Mouse (Mus musculus) liver, adult 2 months (tissue): Measurements from ENCODE around the gene 4930469K13Rik. TPM values are rescaled to one million over a fixed set of nuclear protein-coding genes. Genes with fewer than 3 reads are reported as not detected.
A peak's percentile ranks its signal among the peaks of the same experiment; 100 is the strongest.

Experiments
- DNase-seq: peaks from one replicate; pipeline ENCODE4 v3.0.0-alpha.2; 2011; ENCODE audit warnings: low read depth, low spot score; ENCODE audit errors: extremely low read depth
- H3K27ac ChIP-seq: fragments of 200-500 bp; replicated peaks from 2 replicates; pipeline ENCODE4 v1.5.1; 2012; ENCODE audit warnings: low read depth, mild to moderate bottlenecking, control low read depth, inconsistent platforms, low read length; ENCODE audit not compliant: insufficient read depth
- H3K27me3 ChIP-seq: fragments of 200-500 bp; 2 replicates; pipeline ENCODE4 v1.6.1; 2012; ENCODE audit warnings: mild to moderate bottlenecking, moderate library complexity, low read length, inconsistent platforms; ENCODE audit not compliant: control insufficient read depth, insufficient read depth
- H3K36me3 ChIP-seq: fragments of 200-500 bp; 2 replicates; pipeline ENCODE4 v1.6.1; 2012; ENCODE audit warnings: low read length, inconsistent platforms; ENCODE audit not compliant: control insufficient read depth, insufficient read depth
- H3K4me1 ChIP-seq: fragments of 200-500 bp; 2 replicates; pipeline ENCODE4 v1.6.1; 2011; ENCODE audit warnings: low read length; ENCODE audit not compliant: control insufficient read depth, insufficient read depth
- H3K4me3 ChIP-seq: fragments of 200-500 bp; 2 replicates; pipeline ENCODE4 v1.5.1; 2011; ENCODE audit warnings: low read depth, mild to moderate bottlenecking, control low read depth, low read length, moderate library complexity; ENCODE audit not compliant: insufficient read depth
- H3K79me2 ChIP-seq: fragments of 200-500 bp; 2 replicates; pipeline ENCODE4 v1.6.1; 2012; ENCODE audit warnings: inconsistent platforms, mild to moderate bottlenecking, low read length, moderate library complexity; ENCODE audit not compliant: control insufficient read depth, insufficient read depth
- H3K9ac ChIP-seq: fragments of 200-500 bp; 2 replicates; pipeline ENCODE4 v1.6.1; 2012; ENCODE audit warnings: low read depth, mild to moderate bottlenecking, control low read depth, inconsistent platforms, low read length
- CTCF ChIP-seq: fragments of 200-500 bp; IDR thresholded peaks from 2 replicates; pipeline ENCODE4 v1.5.1; 2011; ENCODE audit warnings: low read depth, low read length, control low read depth
- POLR2A ChIP-seq: fragments of 200-500 bp; IDR thresholded peaks from 2 replicates; pipeline ENCODE4 v1.6.1; 2011; ENCODE audit warnings: low read length, control low read depth; ENCODE audit not compliant: insufficient read depth; ENCODE audit errors: extremely low read depth
- WGBS: fragments of 180-500 bp; shearing (Covaris S2); methylation state at CpG from one replicate; pipeline ENCODE4 v1.1.7; 2018; 5-methylcytosine and 5-hydroxymethylcytosine counted together
- polyA plus RNA-seq: library from polyadenylated mRNA; depleted of rRNA; stranded (reverse); fragments of >200 nt; gene quantifications from 2 replicates; pipeline ENCODE4 v1.2.3, GENCODE M21; 2012
- total RNA-seq: library from RNA; depleted of rRNA; stranded (reverse); fragments of >200 nt; gene quantifications from 2 replicates; pipeline ENCODE4 v1.2.3, GENCODE M21; 2014

Gene 4930469K13Rik
- total and polyA plus RNA-seq, 2 experiments: not detected

DNA sequence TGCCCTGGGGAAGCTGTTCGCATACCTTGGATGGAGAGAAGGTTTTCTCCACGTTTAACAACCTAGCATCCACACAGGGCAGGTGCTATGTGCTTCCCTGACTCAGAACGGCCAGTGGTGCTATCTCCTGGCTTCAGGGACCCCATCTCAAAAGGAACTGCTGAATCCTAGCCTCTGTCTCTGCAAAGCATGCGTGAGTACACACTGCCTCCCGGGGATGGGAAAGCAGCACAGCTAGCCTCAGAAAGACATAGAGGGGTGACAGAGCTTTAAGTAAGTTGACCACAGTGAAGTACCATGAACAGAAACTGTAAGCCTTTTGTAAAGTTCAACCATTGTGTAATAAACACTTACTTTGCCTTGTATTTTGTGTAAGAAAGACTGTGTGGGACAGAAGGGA is 104.9 kb downstream of the 4930469K13Rik start:
- WGBS: 33% methylated on average over 5 of the region's 5 CpGs
- no peak for TF ChIP-seq POLR2A
- no peak for TF ChIP-seq CTCF
- no peak overlapping the region for H3K9ac ChIP-seq
- no peak overlapping the region for H3K4me3 ChIP-seq
- H3K36me3 ChIP-seq: no peaks in the 10 kb centered on the region
- H3K27me3 ChIP-seq: no peaks in the 10 kb centered on the region
- no peak overlapping the region for H3K27ac ChIP-seq
- no peak for DNase-seq
- no peaks in the 10 kb centered on the region for H3K4me1 ChIP-seq
- no peaks in the 10 kb centered on the region for H3K79me2 ChIP-seq

DNA sequence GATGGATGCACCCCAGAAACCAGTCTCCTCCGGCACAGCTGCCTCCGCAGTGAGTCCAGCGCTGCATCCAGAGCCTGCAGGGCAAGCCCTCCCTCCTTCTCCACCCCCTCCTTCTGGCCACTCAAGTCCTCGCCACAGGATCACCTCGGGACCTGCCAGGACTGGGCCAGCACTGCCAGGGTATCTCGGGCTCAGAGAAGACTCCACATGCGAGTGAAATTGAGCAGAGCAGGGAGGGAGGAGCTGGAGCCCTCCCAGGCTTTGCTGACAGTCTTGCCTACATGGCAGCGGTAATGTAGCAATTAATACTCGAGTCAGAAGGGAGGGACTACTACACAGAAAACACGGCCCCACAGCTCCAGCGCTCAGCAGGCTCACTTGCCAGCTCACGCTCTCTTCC is 105.4 kb downstream of the 4930469K13Rik start, which contains the start of gene Kcnip1:
Kcnip1 (minus strand) TSS at position 215 of the 400 bp plus-strand sequence.
- TF ChIP-seq CTCF: no peak
- no peak for TF ChIP-seq POLR2A
- Histone ChIP-seq H3K4me3 (no peak within 1 kb of the TSS), H3K4me1 (no peaks in the 10 kb centered on the region), H3K79me2 (no peaks in the 10 kb centered on the region), H3K27ac (no peak within 1 kb of the TSS), H3K36me3 (no peaks in the 10 kb centered on the region), H3K9ac (no peak within 1 kb of the TSS), H3K27me3 (no peaks in the 10 kb centered on the region)
- WGBS: 22% methylated on average over 12 of the region's 12 CpGs
- no peak for DNase-seq

DNA sequence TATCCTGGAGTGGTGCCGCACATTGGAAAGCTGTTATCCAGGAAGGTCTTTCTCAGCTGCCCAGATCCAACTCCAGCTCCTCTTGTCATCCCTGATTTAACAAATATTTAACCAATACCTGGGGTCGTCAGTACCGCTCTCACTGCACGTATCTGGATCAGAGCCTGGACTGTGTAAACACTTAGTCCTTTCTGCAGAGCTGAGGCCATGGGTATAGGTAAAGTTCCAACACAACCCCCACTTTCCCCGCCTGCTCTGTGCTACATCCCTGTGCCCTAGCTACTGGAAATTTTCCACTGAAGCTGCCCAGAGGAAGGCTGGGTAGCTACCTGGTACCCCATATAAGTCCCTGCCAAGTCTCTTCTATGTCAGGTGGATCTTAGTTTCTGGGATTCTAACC is 108.4 kb downstream of the 4930469K13Rik start:
- 28% methylated on average over 5 of the region's 5 CpGs for WGBS

DNA sequence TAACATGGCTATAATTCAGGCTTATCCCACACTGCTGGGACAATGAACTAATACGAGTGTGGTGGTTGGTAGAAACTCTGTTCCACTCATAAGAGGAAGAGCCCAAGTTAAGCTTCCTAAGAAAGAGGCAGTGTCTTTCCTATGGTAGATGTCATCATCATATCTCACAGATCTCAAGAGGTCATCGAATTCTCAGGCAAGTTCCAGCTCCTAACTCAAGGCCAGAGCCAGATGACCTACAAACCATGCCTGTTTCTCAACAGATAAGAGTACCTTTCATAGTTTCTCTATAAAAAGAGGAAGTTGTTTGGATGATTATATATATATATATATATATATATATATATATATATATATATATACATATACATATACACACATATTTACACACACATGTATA is 111.8 kb downstream of the 4930469K13Rik start:
- Histone ChIP-seq H3K79me2 (no peaks in the 10 kb centered on the region), H3K27me3 (no peaks in the 10 kb centered on the region), H3K27ac (no peak overlapping the region), H3K36me3 (no peaks in the 10 kb centered on the region), H3K9ac (no peak overlapping the region), H3K4me1 (no peaks in the 10 kb centered on the region), H3K4me3 (no peak overlapping the region)
- 81% methylated on average over 2 of the region's 2 CpGs for WGBS
- TF ChIP-seq POLR2A (no peak), CTCF (no peak)
- no peak for DNase-seq

More for the DNA sequence above, 108.4 kb downstream of the 4930469K13Rik start:
- Histone ChIP-seq H3K4me3 (no peak overlapping the region), H3K9ac (no peak overlapping the region), H3K27ac (no peak overlapping the region), H3K4me1 (no peaks in the 10 kb centered on the region), H3K79me2 (no peaks in the 10 kb centered on the region), H3K36me3 (no peaks in the 10 kb centered on the region), H3K27me3 (no peaks in the 10 kb centered on the region)
- TF ChIP-seq POLR2A (no peak), CTCF (no peak)
- DNase-seq: no peak

DNA sequence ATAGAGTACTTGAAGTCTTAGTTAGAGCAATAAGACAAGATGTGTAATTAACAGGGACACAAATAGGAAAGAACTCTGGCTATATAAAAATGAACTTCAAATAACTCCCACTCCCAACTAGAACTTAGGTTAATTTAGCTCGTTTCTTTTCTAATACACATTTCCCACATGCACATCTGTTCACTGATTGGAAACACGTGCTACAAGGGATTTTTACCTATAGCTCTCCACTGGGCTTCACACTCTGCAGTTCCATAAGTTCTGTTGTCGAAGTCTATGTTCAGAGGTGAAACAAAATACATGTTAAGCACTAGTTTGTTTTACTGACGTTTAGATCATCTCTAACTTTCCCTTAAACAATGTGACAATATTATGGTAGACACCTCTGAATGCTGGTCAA is 118.2 kb downstream of the 4930469K13Rik start:
- TF ChIP-seq CTCF: no peak
- TF ChIP-seq POLR2A: no peak
- no peaks in the 10 kb centered on the region for H3K79me2 ChIP-seq
- H3K4me1 ChIP-seq: no peaks in the 10 kb centered on the region
- DNase-seq: no peak
- H3K36me3 ChIP-seq: no peaks in the 10 kb centered on the region
- H3K9ac ChIP-seq: no peak overlapping the region
- 77% methylated on average over 4 of the region's 4 CpGs for WGBS
- no peaks in the 10 kb centered on the region for H3K27me3 ChIP-seq
- no peak overlapping the region for H3K27ac ChIP-seq
- H3K4me3 ChIP-seq: no peak overlapping the region

DNA sequence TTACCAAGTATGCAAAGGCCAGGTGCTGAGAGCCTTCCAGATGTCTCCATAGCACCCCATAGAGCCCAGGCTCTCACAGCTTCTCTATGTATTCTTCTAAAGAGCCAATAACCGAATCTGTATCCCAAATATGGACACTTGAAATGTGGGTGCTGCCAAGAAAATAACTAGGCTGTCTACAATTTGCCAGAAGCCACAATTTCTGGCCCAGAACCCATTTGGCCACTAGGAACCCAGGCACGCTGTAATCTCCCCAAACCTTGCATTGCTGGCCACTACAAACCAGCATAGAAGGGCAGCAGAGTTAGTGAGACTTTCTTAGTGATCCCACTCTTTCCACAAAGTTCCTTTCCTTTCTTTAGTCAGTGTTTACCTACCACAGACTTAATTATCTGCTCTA is 123.2 kb downstream of the 4930469K13Rik start:
- H3K27ac ChIP-seq: no peak overlapping the region
- WGBS: 83% methylated on average over 2 of the region's 2 CpGs
- H3K9ac ChIP-seq: no peak overlapping the region
- no peaks in the 10 kb centered on the region for H3K4me1 ChIP-seq
- H3K36me3 ChIP-seq: no peaks in the 10 kb centered on the region
- peak; percentile 2 for DNase-seq
- no peaks in the 10 kb centered on the region for H3K27me3 ChIP-seq
- H3K4me3 ChIP-seq: no peak overlapping the region
- no peaks in the 10 kb centered on the region for H3K79me2 ChIP-seq
- TF ChIP-seq POLR2A: no peak
- TF ChIP-seq CTCF: no peak
